ENCODE assay signal across 11 mouse cellular contexts in the genomic region with DNA sequence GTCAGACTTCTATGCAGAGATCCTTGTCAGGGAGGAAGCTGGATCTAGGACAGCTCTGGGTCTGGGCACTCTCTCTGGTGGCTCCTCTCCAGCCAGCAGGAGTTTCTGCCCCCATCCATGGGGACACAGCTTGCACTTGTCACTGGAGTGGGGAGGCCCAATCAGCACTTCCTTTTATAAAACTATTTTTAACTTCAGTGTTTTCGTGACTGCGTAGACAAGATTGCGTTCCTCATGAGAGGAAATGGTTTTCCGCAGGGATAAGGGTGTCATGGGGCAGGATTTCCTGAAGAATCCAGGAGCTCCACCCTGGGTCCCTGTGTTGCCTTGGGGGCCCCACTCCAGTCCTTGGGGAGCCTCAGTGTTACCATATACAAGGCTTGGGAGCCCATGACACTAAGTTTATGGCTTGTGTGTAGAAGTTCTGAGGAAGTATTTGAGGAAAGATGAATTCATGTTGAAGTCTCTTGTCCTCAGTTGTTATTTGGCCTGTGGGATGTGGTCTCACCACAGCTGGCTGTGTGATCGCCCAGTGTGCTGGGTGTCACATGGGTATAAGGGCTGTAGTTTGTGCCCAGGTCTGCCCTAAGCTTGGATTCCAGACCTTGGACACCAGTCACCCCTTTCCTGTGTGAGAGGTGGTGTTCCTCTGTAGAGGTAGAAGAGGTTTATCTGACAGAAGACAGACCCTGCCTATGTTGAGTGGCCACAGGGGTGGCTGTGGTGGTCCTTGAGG. TPM values are rescaled to one million over a fixed set of nuclear protein-coding genes. Genes with fewer than 3 reads are reported as not detected.
DNase-seq lines count a peak whose midpoint lies in the region; ATAC-seq lines count a peak whose summit lies in the region.
"Had no signal": no experiment of that assay in that cellular context is flagged by ENCODE, and none has a peak within 500 bp of the region (broad histone marks: within the 10 kb centered on the region; RNA-seq: fewer than 3 reads in every experiment).

No protein-coding gene starts in this region.

- 26% methylated on average over 5 of the region's 5 CpGs for WGBS in liver, embryonic 12.5 days (ENCODE audit: insufficient replicate concordance)

- H3K4me1 ChIP-seq in liver, embryonic 12.5 days: 0 out of 2 replicates have a peak, but pooled peaks cover 7% of the 10 kb centered on the region

- no peaks in the 10 kb centered on the region for H3K36me3 ChIP-seq in liver, embryonic 12.5 days
- H3K36me3 ChIP-seq: forebrain, embryonic 10.5 days; limb, embryonic 13.5 days had no signal

- no peak overlapping the region for H3K27ac ChIP-seq in liver, embryonic 12.5 days
- H3K27ac ChIP-seq: forebrain, embryonic 10.5 days; limb, embryonic 13.5 days had no signal

- H3K4me2 ChIP-seq in liver, embryonic 12.5 days: no peak overlapping the region
- H3K4me2 ChIP-seq: limb, embryonic 13.5 days had no signal

- ATAC-seq in liver, embryonic 12.5 days: peak; percentile 69
- ATAC-seq in monocyte, adult 5-6 weeks (replicated peaks; ENCODE audit: insufficient number of reproducible peaks, low FRiP score, low TSS enrichment, poor library complexity, severe bottlenecking): peak; percentile 40

- intact Hi-C loops in heart, postnatal 25 days (cut with DNase I): loop anchor here (1.0 to 5.0 kb wide), 2 partner anchors 34 to 42 kb away; no protein-coding TSS in a partner anchor

- no peak overlapping the region for H3K9ac ChIP-seq in liver, embryonic 12.5 days
- H3K9ac ChIP-seq: limb, embryonic 13.5 days had no signal

- no peak overlapping the region for H3K4me3 ChIP-seq in liver, embryonic 12.5 days
- H3K4me3 ChIP-seq: forebrain, embryonic 10.5 days; limb, embryonic 13.5 days had no signal

- no peaks in the 10 kb centered on the region for H3K27me3 ChIP-seq in liver, embryonic 12.5 days (replicated peaks)
- H3K27me3 ChIP-seq: limb, embryonic 13.5 days had no signal

- H3K9me3 ChIP-seq in liver, embryonic 12.5 days (replicated peaks): no peaks in the 10 kb centered on the region

- DNase-seq in gastrocnemius, postnatal 25 days: peak; percentile 54
- no peak for DNase-seq in gastrocnemius, postnatal 4 days (ENCODE audit: low spot score in 2 of 2)
- DNase-seq in heart, postnatal 25 days (ENCODE audit: low spot score): peak; percentile 73
- no peak for DNase-seq in ovary, postnatal 14 days (ENCODE audit: low spot score)
- DNase-seq in right cerebral cortex, adult 2 months (ENCODE audit: low spot score in 2 of 2): no peak
- DNase-seq in thymus, postnatal 14 days: no peak
- DNase-seq: thymus, postnatal 36 days had no signal

RNA-seq across cellular contexts. Expression of gene Inpp5a, which starts 45.4 kb away (rescaled TPM):
- total RNA-seq in gastrocnemius, postnatal 25 days (2021): 10 to 100 TPM; 59.6 to 69.6 TPM
- 100 to 1,000 TPM; 104 TPM for total RNA-seq in gastrocnemius, postnatal 4 days (2021)
- 100 to 1,000 TPM; 292 to 306 TPM for total RNA-seq in heart, postnatal 25 days (2021)
- 10.1 and 11.0 TPM in 2 replicates for polyA plus RNA-seq in liver, embryonic 12.5 days (2016; fragmentation: Nextera tagmentation; extraction: Ambion mirVana)
- 9.5 to 39.9 TPM (median 10.0 TPM) in 3 replicates for total RNA-seq in monocyte, adult 5-6 weeks (2017)

Comparison
In these comparisons a context has a peak if more than half of its experiments do, and no peak if none do; other contexts are left out.
1. DNase-seq: peak in gastrocnemius, postnatal 25 days (single experiment) and heart, postnatal 25 days (single experiment); none in gastrocnemius, postnatal 4 days (0 of 2), ovary, postnatal 14 days (single experiment), right cerebral cortex, adult 2 months (0 of 2) and thymus, postnatal 14 days (single experiment).